Mouse (Mus musculus) mouse embryonic stem cell (cell line): ENCODE measurements around the gene Ablim1.

Source experiments
- in situ Hi-C, 2 experiments: fragments of 300-500 bp; cut with MboI; formaldehyde crosslinking; loops; 1 replicate in 1 of 2; 3 replicates in 1 of 2; pipeline ENCODE4 v1.14.3; 2019 to 2020; ENCODE audit warnings: low sequenced_read_pairs in 2 of 2, low pct_unique_long_range_greater_than_20kb in 1 of 2, mixed read lengths in 1 of 2; ENCODE audit not compliant: unreplicated experiment in 1 of 2

Ablim1 gene

DNA sequence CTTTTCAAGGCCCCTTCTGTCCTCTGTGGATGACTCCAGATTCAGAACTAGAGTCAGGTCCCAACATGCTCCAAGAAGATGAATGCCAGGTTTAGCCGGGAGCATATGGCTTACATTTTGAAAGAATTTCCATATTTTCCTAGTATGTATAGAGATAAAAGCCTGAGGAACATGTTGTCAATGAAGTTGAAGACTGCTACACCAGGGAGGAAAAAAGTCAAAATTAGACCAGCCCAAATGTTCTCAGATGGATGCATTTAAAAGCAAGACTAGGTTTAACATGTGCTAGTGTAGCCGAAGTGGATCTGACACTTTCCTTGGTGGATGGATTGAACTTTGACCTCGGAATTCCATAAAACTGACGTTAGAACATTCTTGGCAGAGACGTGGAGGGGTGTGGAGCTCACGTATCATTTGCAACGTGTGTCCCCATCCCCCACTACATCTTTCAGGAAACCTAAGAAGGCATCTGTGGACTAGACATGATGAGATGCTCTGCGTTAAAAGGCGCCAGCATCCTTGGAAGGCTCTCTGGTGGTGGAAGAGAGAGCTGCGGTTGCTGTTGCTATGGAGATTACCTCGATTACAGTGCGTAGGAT lies 37.7 kb upstream of the Ablim1 start:
- in situ Hi-C loops: no loop called here

- in situ Hi-C loops: no loop called here
Measured at GRCm38 (mm10) chr19:57349096-57349495, 34.4 kb upstream of the Ablim1 start.

DNA sequence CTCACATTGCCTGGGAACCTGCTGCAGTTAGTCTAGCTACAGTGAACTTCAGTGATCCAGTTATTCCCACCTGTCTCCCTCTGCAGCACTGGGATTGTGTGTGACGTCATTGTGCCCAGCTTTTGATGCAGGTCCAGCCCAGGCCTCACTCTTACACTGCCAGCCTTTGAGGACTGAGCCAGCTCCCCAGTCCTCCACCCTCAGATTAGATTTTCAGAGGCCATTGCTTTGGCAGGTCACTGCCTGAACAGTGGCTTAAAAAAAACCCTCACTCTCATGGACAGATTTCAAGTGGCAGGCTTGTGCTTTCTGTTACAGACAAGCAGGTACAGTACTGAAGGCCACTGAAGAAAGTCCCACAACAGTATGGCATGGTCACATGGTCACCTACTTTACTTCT lies 30.0 kb upstream of the Ablim1 start:
- in situ Hi-C loops: no loop called here

- in situ Hi-C loops: no loop called here
Measured at GRCm38 (mm10) chr19:57343860-57344259, 29.1 kb upstream of the Ablim1 start.

GRCm38 (mm10) chr19:57340900-57341742 lies 26.4 kb upstream of the Ablim1 start:
- in situ Hi-C loops: no loop called here

GRCm38 (mm10) chr19:57339281-57339864 lies 24.7 kb upstream of the Ablim1 start:
- in situ Hi-C loops: no loop called here

DNA sequence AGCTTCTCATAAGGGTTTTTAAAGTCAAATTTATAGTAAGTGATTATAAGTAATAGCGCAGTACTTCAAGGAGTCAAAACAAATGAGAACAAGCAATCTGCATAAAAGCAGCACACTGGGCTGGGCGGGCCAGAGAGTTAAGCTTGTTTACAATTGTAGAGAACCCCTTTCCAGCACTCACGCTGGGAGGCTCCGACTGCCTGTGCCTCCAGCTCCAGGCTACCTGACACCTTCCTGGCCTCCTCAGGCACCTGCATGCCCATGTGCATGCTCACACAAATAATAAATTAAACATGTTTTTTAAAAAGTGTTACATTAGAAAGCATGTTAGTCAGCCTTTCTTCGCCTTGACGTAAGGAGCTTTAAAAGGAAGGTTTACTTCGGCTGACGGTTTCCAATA lies 20.4 kb upstream of the Ablim1 start:
- in situ Hi-C loops: no loop called here

DNA sequence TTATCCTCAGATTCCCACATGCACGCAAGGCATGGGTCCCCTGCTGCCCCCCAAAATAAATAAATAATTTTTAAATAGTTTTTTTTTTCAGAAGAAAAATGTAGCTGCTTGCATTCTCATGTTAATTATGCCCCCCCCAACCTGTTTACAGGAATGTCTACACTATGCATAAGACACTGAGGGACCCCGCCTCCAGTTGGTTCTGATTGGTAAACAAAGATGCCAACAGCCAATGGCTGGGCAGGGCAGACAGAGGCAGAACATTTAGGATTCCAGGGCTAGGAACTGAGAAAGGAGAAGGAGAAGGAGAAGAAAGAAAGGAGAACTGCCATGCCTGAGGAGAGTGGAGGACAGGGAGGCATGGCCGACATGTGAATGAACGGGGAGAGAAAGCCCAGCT lies 18.6 kb upstream of the Ablim1 start:
- in situ Hi-C loops: no loop called here

- in situ Hi-C loops: no loop called here
Measured at GRCm38 (mm10) chr19:57331237-57331636, 16.5 kb upstream of the Ablim1 start.

DNA sequence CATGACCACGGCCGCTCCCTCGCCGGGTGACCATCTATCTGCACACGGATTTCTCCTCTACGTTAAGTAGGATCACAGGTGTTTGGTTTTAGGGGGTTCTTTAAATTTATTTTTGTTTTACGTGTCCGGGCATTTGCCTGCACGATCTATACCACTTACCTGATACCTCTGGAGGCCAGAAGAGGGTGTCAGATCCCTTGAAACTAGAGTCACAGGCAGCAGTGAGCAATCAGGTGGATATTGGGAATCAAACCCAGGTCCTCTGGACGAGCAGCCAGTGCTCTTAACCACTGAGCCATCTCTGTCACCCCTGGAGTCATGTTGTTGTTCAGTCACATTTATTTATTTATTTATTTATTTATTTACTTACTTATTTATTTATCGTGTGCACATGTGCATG lies 15.6 kb upstream of the Ablim1 start:
- in situ Hi-C loops: no loop called here

- in situ Hi-C loops: no loop called here
Measured at GRCm38 (mm10) chr19:57328792-57329191, 14.1 kb upstream of the Ablim1 start.

DNA sequence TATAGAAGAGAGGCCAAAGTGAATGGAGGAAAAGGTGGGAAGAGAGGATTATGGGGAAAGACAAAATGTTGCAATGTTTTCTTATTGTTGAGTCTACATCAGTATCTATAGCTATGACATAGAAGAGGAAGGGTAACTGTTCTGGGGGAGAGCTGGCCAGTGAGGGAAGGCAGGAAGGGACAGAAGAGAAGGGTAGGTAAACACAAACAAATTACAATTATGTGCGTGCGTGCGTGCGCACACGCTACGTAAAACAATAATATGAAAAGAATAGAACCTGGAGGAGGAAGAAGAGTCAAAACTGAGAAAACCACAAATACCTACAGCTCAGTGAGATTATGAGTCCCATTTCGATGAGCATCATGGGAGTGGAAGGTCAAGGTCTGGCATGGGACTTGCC lies 13.6 kb upstream of the Ablim1 start:
- in situ Hi-C loops: no loop called here

DNA sequence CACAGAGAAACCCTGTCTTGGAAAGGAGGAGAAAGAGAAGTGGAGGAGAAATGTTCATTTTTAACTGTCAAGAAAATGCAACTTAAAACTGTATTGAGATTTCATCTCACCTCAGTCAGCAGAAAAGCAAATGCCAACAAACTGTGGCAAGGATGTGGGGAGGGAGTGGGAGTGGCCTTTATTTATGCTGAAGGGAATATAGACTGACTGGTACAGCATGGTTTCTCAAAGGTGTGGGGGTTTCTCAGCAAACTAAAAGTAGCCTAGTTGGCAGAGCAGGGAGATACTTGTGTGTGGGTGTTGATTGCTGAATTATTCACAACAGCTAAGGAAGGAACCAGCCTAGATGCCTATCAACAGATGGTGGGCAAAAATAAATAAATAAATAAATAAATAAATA lies 13.0 kb upstream of the Ablim1 start:
- in situ Hi-C loops: no loop called here

GRCm38 (mm10) chr19:57325748-57326300 lies 11.1 kb upstream of the Ablim1 start:
- in situ Hi-C loops: no loop called here

DNA sequence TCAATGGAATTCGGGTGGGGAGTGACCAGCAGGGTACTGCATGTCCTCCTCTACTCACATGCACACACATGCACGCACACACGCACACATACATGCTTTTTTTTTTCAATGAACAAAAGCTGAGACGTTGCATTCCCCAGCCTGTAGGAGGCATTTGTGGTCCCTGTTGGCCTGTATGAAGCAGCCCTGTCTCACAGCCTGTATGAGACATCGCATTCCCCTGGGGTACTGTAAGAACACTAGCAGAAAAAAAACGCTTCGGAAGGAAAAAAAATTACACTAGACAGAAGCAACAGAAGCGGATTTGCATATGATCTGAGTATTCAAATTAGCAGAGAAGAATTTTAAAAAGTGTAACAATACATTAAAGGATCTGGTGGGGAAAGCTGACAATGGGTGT lies 8.4 kb upstream of the Ablim1 start:
- in situ Hi-C loops: loop anchor here (5.0 to 25.0 kb wide), 2 partner anchors 161 to 411 kb away; no protein-coding TSS in a partner anchor

DNA sequence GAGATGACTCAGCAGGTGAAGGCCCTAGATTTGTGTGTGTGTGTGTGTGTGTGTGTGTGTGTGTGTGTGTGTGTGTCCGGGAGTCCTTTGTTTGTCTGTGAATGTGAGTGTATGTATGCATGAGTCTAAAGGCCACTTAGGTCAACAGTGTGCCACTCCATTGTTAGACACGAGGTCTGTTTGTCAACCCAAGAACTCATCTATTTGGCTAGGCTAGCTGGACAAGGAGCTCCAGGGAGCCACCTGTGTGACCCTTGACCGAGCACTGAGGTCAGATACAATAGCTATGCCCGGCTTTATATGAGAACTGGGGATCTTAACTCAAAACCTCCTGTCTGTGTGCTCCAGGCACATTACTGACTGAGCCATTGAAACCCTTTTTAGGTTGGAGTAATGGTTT lies 7.8 kb upstream of the Ablim1 start:
- in situ Hi-C loops: loop anchor here (5.0 to 25.0 kb wide), 2 partner anchors 160 to 410 kb away; no protein-coding TSS in a partner anchor

DNA sequence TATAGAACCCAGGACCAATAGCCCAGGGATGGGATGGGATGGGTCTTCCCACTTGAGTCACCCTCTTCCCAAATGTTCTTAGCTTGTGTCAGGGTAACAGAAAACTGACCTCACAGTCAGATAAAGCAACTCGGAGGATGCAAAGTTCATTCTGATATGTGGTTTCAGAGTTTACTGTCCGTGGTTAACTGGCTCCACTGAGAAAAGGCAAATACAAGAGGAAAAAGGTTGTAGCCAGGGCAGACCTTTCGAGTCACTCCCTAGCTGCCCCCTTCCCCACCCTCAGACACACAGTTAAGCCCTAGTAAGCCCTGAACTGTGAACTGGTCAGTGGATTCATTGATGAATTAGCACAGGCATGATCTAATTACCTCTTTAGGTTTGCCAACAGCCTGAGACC lies 7.1 kb upstream of the Ablim1 start:
- in situ Hi-C loops: loop anchor here (5.0 to 25.0 kb wide), 2 partner anchors 160 to 410 kb away; no protein-coding TSS in a partner anchor

- in situ Hi-C loops: loop anchor here (5.0 to 25.0 kb wide), 2 partner anchors 159 to 409 kb away; no protein-coding TSS in a partner anchor
Measured at GRCm38 (mm10) chr19:57320656-57321382, 6.1 kb upstream of the Ablim1 start.
